14 mouse cellular contexts compared by ENCODE assay signal in genomic region chr6:94813481-94814148, GRCm38 (mm10).
"Had no signal": no experiment of that assay in that cellular context is flagged by ENCODE, and none has a peak within 500 bp of the region (broad histone marks: within the 10 kb centered on the region; RNA-seq: fewer than 3 reads in every experiment).

No protein-coding gene starts in this region.

- H3K4me1 ChIP-seq: stomach, embryonic 15.5 days had no signal

- H3K36me3 ChIP-seq: hindbrain, embryonic 15.5 days; kidney, embryonic 15.5 days; limb, embryonic 12.5 days; midbrain, embryonic 13.5 days; neural tube, embryonic 15.5 days; stomach, embryonic 15.5 days had no signal

- DNase-seq: kidney, adult 2 months; kidney, postnatal 36 days; lung, adult 18-20 months; spleen, adult 18-20 months; thymus, adult 2 months; thymus, postnatal 4 days had no signal

- H3K4me3 ChIP-seq: hindbrain, embryonic 15.5 days; kidney, embryonic 15.5 days; limb, embryonic 12.5 days; midbrain, embryonic 13.5 days; myocyte; neural tube, embryonic 15.5 days; stomach, embryonic 15.5 days had no signal

- H3K27ac ChIP-seq: hindbrain, embryonic 15.5 days; kidney, embryonic 15.5 days; limb, embryonic 12.5 days; midbrain, embryonic 13.5 days; neural tube, embryonic 15.5 days; stomach, embryonic 15.5 days had no signal

- ATAC-seq: inflammation-experienced regulatory T-cells, adult 6 months; midbrain, embryonic 13.5 days had no signal

- H3K27me3 ChIP-seq: hindbrain, embryonic 15.5 days; limb, embryonic 12.5 days; midbrain, embryonic 13.5 days; neural tube, embryonic 15.5 days; stomach, embryonic 15.5 days had no signal

- H3K9me3 ChIP-seq: hindbrain, embryonic 15.5 days; kidney, embryonic 15.5 days; limb, embryonic 12.5 days; midbrain, embryonic 13.5 days; neural tube, embryonic 15.5 days; stomach, embryonic 15.5 days had no signal

- H3K9ac ChIP-seq: hindbrain, embryonic 15.5 days; kidney, embryonic 15.5 days; limb, embryonic 12.5 days; midbrain, embryonic 13.5 days; neural tube, embryonic 15.5 days; stomach, embryonic 15.5 days had no signal

- H3K4me2 ChIP-seq: hindbrain, embryonic 15.5 days; kidney, embryonic 15.5 days; limb, embryonic 12.5 days; midbrain, embryonic 13.5 days; neural tube, embryonic 15.5 days; stomach, embryonic 15.5 days had no signal
